Mouse (Mus musculus) kidney, postnatal 0 days (tissue): ENCODE measurements at regions not wholly inside any gene's neighbourhood (a gene's known extent, or its start where the extent isn't known, plus 50 kb on each side); places are given as distances from the start of the nearest gene placed in this dataset.

ENCODE experiments used
- ATAC-seq: fragments of 200-750 bp; cut with Nextera tagmentation; replicated peaks from 2 replicates; pipeline ENCODE4 v1.8.0; 2017; ENCODE audit warnings: low read depth, moderate number of reproducible peaks, moderate TSS enrichment, moderate library complexity; ENCODE audit not compliant: low FRiP score
- DNase-seq: peaks from one replicate; pipeline ENCODE4 v3.0.0-alpha.2; 2016; ENCODE audit warnings: low spot score
- H3K27ac ChIP-seq: fragments of 300-500 bp; sonication (generic); 2 replicates; pipeline ENCODE4 v1.5.1; 2014; ENCODE audit warnings: mild to moderate bottlenecking
- H3K27me3 ChIP-seq: fragments of 300-500 bp; sonication (generic); 2 replicates; pipeline ENCODE4 v1.6.1; 2014; ENCODE audit warnings: low read length, mixed read lengths; ENCODE audit not compliant: insufficient read depth
- H3K36me3 ChIP-seq: fragments of 300-500 bp; sonication (generic); 2 replicates; pipeline ENCODE4 v1.6.1; 2014; ENCODE audit warnings: low read length, mixed read lengths; ENCODE audit not compliant: insufficient read depth
- H3K4me1 ChIP-seq: fragments of 300-500 bp; sonication (generic); replicated peaks from 2 replicates; pipeline ENCODE4 v1.6.1; 2014; ENCODE audit warnings: antibody characterized with exemption, low read length, mixed read lengths; ENCODE audit not compliant: insufficient read depth
- H3K4me2 ChIP-seq: fragments of 300-500 bp; sonication (generic); 2 replicates; pipeline ENCODE4 v1.6.1; 2014; ENCODE audit warnings: mild to moderate bottlenecking, low read length, moderate library complexity, mixed read lengths
- H3K4me3 ChIP-seq: fragments of 300-500 bp; sonication (generic); replicated peaks from 2 replicates; pipeline ENCODE4 v1.5.1; 2014; ENCODE audit warnings: low read depth, low read length
- H3K9ac ChIP-seq: fragments of 300-500 bp; sonication (generic); 2 replicates; pipeline ENCODE4 v1.6.1; 2014; ENCODE audit warnings: low read depth, low read length
- H3K9me3 ChIP-seq: fragments of 300-500 bp; sonication (generic); replicated peaks from 2 replicates; pipeline ENCODE4 v1.6.1; 2016; ENCODE audit warnings: low read length, inconsistent platforms, mixed read lengths
- CTCF ChIP-seq: IDR thresholded peaks from 2 replicates; pipeline ENCODE4 v1.5.1; 2016; ENCODE audit warnings: antibody characterized with exemption, low read depth, mild to moderate bottlenecking, moderate library complexity
- WGBS: fragments of 180-500 bp; shearing (Covaris S2); extraction: QIAGEN DNeasy Blood & Tissue Kit; methylation state at CpG from one replicate; pipeline ENCODE4 v1.1.7; 2014; 5-methylcytosine and 5-hydroxymethylcytosine counted together

DNA sequence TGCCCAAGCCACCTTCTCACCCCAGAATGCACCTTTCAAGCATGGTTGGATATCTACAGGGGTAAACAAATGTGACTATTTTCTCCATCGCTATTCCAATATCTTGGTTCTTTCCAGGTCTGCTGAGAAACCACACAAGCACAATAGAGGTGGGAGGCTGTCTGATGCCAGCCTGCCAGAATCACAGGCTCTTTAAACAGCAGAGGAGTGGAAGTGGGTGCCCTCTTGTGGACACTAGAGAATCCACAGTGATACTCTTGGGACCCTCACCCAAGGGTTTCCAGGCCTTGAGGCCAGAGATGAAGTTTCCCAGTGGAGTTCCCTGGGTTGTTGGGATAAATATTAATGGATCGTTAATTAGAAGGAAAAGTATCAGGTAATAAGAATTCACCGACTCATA is 181.6 kb upstream of the Glra1 start:
- no peaks in the 10 kb centered on the region for H3K4me1 ChIP-seq
- H3K4me3 ChIP-seq: no peak overlapping the region
- H3K27ac ChIP-seq: no peak overlapping the region
- H3K4me2 ChIP-seq: no peak overlapping the region
- H3K36me3 ChIP-seq: no peaks in the 10 kb centered on the region
- DNase-seq: peak; percentile 4
- ATAC-seq: no peak
- H3K9ac ChIP-seq: no peak overlapping the region
- WGBS: 78% methylated on average over 3 of the region's 3 CpGs
- TF ChIP-seq CTCF: peak; percentile 47; the same call in 1 of the 2 replicates
- H3K9me3 ChIP-seq: no peaks in the 10 kb centered on the region
- H3K27me3 ChIP-seq: no peaks in the 10 kb centered on the region

DNA sequence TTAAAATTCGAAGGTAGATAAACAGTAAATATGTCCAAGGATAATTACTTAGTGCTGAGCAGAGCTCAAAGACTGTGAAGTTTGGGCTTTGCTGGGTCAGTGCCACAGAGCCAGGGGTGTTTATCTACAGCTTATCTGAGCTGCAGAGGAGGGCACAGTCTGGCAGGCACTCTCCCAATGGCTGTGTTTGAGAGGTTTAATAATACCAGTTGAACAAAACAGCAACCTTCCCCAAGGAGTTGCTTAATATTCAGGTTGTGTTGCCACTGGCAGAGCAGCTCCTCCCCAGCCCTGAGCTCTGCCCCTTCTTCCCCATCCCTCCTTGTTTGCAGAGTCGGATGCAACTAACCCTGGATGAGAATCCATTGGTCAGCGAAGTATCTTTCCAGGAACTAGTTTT is 173.0 kb upstream of the Glra1 start:
- H3K4me3 ChIP-seq: no peak overlapping the region
- DNase-seq (no peak), ATAC-seq (no peak)
- H3K9me3 ChIP-seq: no peaks in the 10 kb centered on the region
- no peak overlapping the region for H3K27ac ChIP-seq
- TF ChIP-seq CTCF: no peak
- H3K4me2 ChIP-seq: no peak overlapping the region
- H3K4me1 ChIP-seq: no peaks in the 10 kb centered on the region
- H3K27me3 ChIP-seq: no peaks in the 10 kb centered on the region
- 81% methylated on average over 3 of the region's 3 CpGs for WGBS
- no peaks in the 10 kb centered on the region for H3K36me3 ChIP-seq
- H3K9ac ChIP-seq: no peak overlapping the region

DNA sequence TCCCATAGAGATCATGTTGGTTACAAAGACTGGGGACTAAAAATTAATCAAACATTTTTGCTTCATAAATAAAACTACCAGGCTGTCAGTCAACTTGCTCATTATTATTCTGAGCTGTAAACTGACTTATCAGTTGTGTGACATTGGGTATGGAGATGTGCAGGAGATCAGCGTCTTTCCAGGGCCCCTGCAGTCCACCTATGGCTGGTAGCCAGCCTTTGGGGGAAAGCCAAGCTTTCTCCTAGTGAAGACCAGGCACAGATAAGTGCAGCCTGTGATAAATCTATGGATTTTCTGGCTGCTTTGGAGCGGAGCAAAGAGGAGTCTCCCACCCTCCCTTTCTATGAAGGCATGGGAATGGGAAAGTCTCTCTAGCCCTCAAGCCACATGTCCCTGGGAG is 172.0 kb upstream of the Glra1 start:
- Histone ChIP-seq H3K4me2 (no peak overlapping the region), H3K27ac (no peak overlapping the region), H3K4me1 (no peaks in the 10 kb centered on the region), H3K36me3 (no peaks in the 10 kb centered on the region), H3K9me3 (no peaks in the 10 kb centered on the region), H3K9ac (no peak overlapping the region), H3K27me3 (no peaks in the 10 kb centered on the region), H3K4me3 (no peak overlapping the region)
- WGBS: 70% methylated on average over 2 of the region's 2 CpGs
- no peak for TF ChIP-seq CTCF
- no peak for DNase-seq
- no peak for ATAC-seq

DNA sequence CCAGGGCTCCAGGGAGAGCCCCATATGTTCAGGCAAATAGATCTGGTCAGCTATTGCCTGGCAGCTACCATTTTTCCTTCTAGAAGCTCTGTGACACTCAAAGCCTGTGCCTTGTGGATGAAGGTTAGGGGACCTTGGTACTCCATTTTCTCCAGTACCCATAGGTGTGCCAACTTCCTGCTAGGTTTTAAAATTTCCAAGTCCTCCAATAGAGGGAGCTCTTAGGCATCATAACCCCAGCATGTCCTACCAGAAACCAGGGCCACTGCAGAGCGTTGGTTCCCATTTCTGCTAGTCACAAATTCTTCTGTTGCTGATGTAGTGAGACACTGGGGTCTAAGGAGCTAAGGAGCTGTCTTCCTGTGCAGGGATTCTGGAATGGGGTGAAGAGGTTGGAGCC is 165.3 kb upstream of the Glra1 start:
- no peak overlapping the region for H3K4me3 ChIP-seq
- ATAC-seq (no peak), DNase-seq (no peak)
- H3K36me3 ChIP-seq: no peaks in the 10 kb centered on the region
- H3K9me3 ChIP-seq: no peaks in the 10 kb centered on the region
- peak; percentile 17; the same call in 1 of the 2 replicates for TF ChIP-seq CTCF
- whole genome bisulfite sequencing: 83% methylated on average over 1 of the region's 1 CpGs
- H3K9ac ChIP-seq: no peak overlapping the region
- no peaks in the 10 kb centered on the region for H3K27me3 ChIP-seq
- no peaks in the 10 kb centered on the region for H3K4me1 ChIP-seq
- no peak overlapping the region for H3K27ac ChIP-seq
- H3K4me2 ChIP-seq: no peak overlapping the region

DNA sequence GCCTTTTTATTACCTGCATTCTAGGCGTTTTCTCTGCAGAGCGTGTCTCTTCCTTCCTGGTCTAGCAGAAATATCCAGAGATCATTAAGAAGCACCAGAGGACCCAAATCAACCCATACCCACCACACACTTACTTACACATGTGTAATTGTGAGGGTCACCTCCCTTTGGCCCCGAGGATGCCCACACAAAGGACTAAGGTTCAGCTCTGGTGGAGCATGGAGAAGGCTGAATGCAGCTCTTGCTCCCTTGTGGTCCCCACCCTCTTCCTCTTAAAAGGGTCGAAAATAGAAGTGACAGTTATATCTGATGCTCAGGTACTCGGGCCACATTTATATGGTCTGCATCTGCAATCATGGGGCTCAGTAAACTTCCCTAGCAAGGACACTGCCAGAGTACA is 164.5 kb upstream of the Glra1 start:
- Histone ChIP-seq H3K9ac (no peak overlapping the region), H3K4me2 (no peak overlapping the region), H3K9me3 (no peaks in the 10 kb centered on the region), H3K4me1 (no peaks in the 10 kb centered on the region), H3K27me3 (no peaks in the 10 kb centered on the region), H3K27ac (no peak overlapping the region), H3K4me3 (no peak overlapping the region), H3K36me3 (no peaks in the 10 kb centered on the region)
- no peak for DNase-seq
- 45% methylated on average over 5 of the region's 5 CpGs for WGBS
- no peak for TF ChIP-seq CTCF
- no peak for ATAC-seq

DNA sequence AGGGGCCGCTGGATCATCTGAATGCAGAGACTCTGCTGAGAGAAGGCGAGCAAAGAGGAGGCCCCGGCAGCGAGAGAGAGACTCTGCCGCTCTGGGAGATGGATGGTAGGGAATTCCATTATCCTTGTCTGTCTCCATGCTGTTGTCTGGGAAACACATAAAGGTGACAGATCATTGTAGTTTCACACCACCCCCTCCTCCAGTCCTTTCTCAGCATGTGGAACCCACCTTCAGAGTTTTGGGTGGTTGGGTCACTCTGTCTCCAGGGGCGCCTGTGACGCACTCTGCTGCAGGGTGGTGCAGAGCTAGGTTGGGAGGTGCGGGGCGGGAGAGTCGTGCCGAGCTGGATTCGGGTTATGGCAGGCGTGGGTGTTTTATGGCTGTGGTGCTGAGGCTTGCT is 164.1 kb upstream of the Glra1 start:
- H3K4me1 ChIP-seq: no peaks in the 10 kb centered on the region
- ATAC-seq (no peak), DNase-seq (no peak)
- H3K27ac ChIP-seq: no peak overlapping the region
- no peak overlapping the region for H3K9ac ChIP-seq
- no peak overlapping the region for H3K4me2 ChIP-seq
- WGBS: 60% methylated on average over 13 of the region's 13 CpGs
- H3K4me3 ChIP-seq: no peak overlapping the region
- no peaks in the 10 kb centered on the region for H3K9me3 ChIP-seq
- TF ChIP-seq CTCF: no peak
- no peaks in the 10 kb centered on the region for H3K36me3 ChIP-seq
- no peaks in the 10 kb centered on the region for H3K27me3 ChIP-seq

DNA sequence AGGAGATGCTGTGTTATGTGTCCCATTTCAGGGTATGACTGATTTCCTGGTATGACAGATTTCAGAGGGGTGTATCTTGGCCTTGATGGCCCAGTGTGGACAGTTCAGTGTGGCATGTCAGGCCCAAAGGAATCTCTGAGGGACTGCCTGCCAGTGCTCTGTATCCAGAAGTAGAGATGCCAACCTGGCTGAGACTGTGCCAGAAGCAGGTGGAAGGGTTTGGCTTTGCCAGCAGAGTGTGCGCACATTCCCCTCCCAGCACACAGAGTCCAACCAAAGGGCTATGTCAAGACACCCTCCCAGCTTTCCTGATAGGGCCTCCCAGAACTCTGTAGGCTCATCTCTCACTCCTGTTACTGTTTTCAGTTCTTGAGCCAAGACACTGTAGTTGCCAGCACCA is 156.8 kb upstream of the Glra1 start:
- 100% methylated on average over 1 of the region's 1 CpGs for WGBS
- H3K27ac ChIP-seq: no peak overlapping the region
- TF ChIP-seq CTCF: no peak
- no peaks in the 10 kb centered on the region for H3K36me3 ChIP-seq
- no peak overlapping the region for H3K4me3 ChIP-seq
- no peak for DNase-seq
- no peaks in the 10 kb centered on the region for H3K4me1 ChIP-seq
- no peak overlapping the region for H3K4me2 ChIP-seq
- ATAC-seq: no peak
- H3K9ac ChIP-seq: no peak overlapping the region
- no peaks in the 10 kb centered on the region for H3K9me3 ChIP-seq
- H3K27me3 ChIP-seq: no peaks in the 10 kb centered on the region
